Mouse (Mus musculus) MEL (cell line): ENCODE measurements around the gene Psmb4. TPM values are rescaled to one million over a fixed set of nuclear protein-coding genes. Genes with fewer than 3 reads are reported as not detected.
"Not testable (repeated sequence)": the region's sequence is repeated elsewhere in the genome, so short reads cannot be mapped to it uniquely, and the experiment has no call there.

Source experiments
- DNase-seq: peaks from one replicate; pipeline ENCODE4 v3.0.0; 2011; ENCODE audit warnings: low read depth, low spot score
- H3K27ac ChIP-seq: 2 replicates; pipeline ENCODE4 v1.5.1; 2012; ENCODE audit warnings: low read depth, mild to moderate bottlenecking, control low read depth, low read length, moderate library complexity; ENCODE audit not compliant: control insufficient read depth
- H3K27me3 ChIP-seq, 2 experiments: fragments of 150-350 bp in 1 of 2; sonication (generic) in 1 of 2; 2 replicates each; pipeline ENCODE4 v1.6.1; 2012; ENCODE audit warnings: low read length in 2 of 2, mild to moderate bottlenecking in 2 of 2, improper control_type of control experiment in 1 of 2, moderate library complexity in 1 of 2; ENCODE audit not compliant: insufficient read depth in 2 of 2, control insufficient read depth in 1 of 2
- H3K36me3 ChIP-seq, 2 experiments: 2 replicates each; pipeline ENCODE4 v1.6.1; 2012 to 2014; ENCODE audit warnings: low read length in 2 of 2, improper control_type of control experiment in 1 of 2, inconsistent platforms in 1 of 2, mild to moderate bottlenecking in 1 of 2; ENCODE audit not compliant: insufficient read depth in 2 of 2, control insufficient read depth in 1 of 2
- H3K4me1 ChIP-seq, 2 experiments: fragments of 150-350 bp in 1 of 2; sonication (generic) in 1 of 2; 2 replicates each; pipeline ENCODE4 v1.6.1; 2012; ENCODE audit warnings: low read length in 2 of 2, improper control_type of control experiment in 1 of 2, mild to moderate bottlenecking in 1 of 2; ENCODE audit not compliant: insufficient read depth in 2 of 2, control insufficient read depth in 1 of 2
- H3K4me3 ChIP-seq, 2 experiments: fragments of 150-350 bp in 1 of 2; sonication (generic) in 1 of 2; 2 replicates each; pipeline ENCODE4 v1.5.1; 2012; ENCODE audit warnings: low read depth in 2 of 2, low read length in 2 of 2, mild to moderate bottlenecking in 2 of 2, moderate library complexity in 2 of 2, control low read depth in 1 of 2, improper control_type of control experiment in 1 of 2; ENCODE audit not compliant: control insufficient read depth in 1 of 2, insufficient read depth in 1 of 2
- H3K79me2 ChIP-seq: 2 replicates; pipeline ENCODE4 v1.6.1; 2012; ENCODE audit warnings: mild to moderate bottlenecking, low read length, moderate library complexity; ENCODE audit not compliant: control insufficient read depth, poor library complexity, insufficient read depth
- H3K9ac ChIP-seq: 2 replicates; pipeline ENCODE4 v1.6.1; 2012; ENCODE audit warnings: low read depth, mild to moderate bottlenecking, control low read depth, low read length, moderate library complexity; ENCODE audit not compliant: control insufficient read depth, poor library complexity, severe bottlenecking
- H3K9me3 ChIP-seq: fragments of 150-350 bp; sonication (generic); replicated peaks from 2 replicates; pipeline ENCODE4 v1.6.1; 2012; ENCODE audit warnings: mild to moderate bottlenecking, low read length, improper control_type of control experiment, moderate library complexity; ENCODE audit not compliant: insufficient read depth
- BHLHE40 ChIP-seq: IDR thresholded peaks from 2 replicates; pipeline ENCODE4 v1.6.1; 2012; ENCODE audit warnings: low read depth, mild to moderate bottlenecking, inconsistent platforms, low read length, improper control_type of control experiment, borderline replicate concordance
- CHD1 ChIP-seq: IDR thresholded peaks from 2 replicates; pipeline ENCODE4 v1.6.1; 2012; ENCODE audit warnings: low read depth, mild to moderate bottlenecking, inconsistent platforms, low read length, improper control_type of control experiment
- ELF1 ChIP-seq: IDR thresholded peaks from 2 replicates; pipeline ENCODE4 v1.6.1; 2014; ENCODE audit warnings: low read depth, mild to moderate bottlenecking, inconsistent platforms, low read length, improper control_type of control experiment, moderate library complexity
- EP300 ChIP-seq, 2 experiments: IDR thresholded peaks; 2 replicates each; pipeline ENCODE4 v1.6.1; 2011; ENCODE audit warnings: improper control_type of control experiment in 2 of 2, low read length in 2 of 2, low read depth in 1 of 2, mild to moderate bottlenecking in 1 of 2
- ETS1 ChIP-seq: IDR thresholded peaks from 2 replicates; pipeline ENCODE4 v1.6.1; 2012; ENCODE audit warnings: low read depth, mild to moderate bottlenecking, inconsistent platforms, low read length, improper control_type of control experiment, moderate library complexity
- GATA1 ChIP-seq: IDR thresholded peaks from 2 replicates; pipeline ENCODE4 v1.6.1; 2011; ENCODE audit warnings: low read depth, low read length, improper control_type of control experiment
- HCFC1 ChIP-seq: IDR thresholded peaks from 2 replicates; pipeline ENCODE4 v1.6.1; 2012; ENCODE audit warnings: low read depth, mild to moderate bottlenecking, inconsistent platforms, low read length, improper control_type of control experiment, moderate library complexity
- MAFK ChIP-seq: IDR thresholded peaks from 2 replicates; pipeline ENCODE4 v1.6.1; 2011; ENCODE audit warnings: low read depth, mild to moderate bottlenecking, low read length, improper control_type of control experiment, borderline replicate concordance
- MAX ChIP-seq: IDR thresholded peaks from 2 replicates; pipeline ENCODE4 v1.6.1; 2011; ENCODE audit warnings: low read length, improper control_type of control experiment
- MYB ChIP-seq: IDR thresholded peaks from 2 replicates; pipeline ENCODE4 v1.6.1; 2011; ENCODE audit warnings: mild to moderate bottlenecking, low read depth, low read length, improper control_type of control experiment
- MYC ChIP-seq: IDR thresholded peaks from 2 replicates; pipeline ENCODE4 v1.6.1; 2011; ENCODE audit warnings: low read depth, mild to moderate bottlenecking, low read length, improper control_type of control experiment, moderate library complexity
- NELFE ChIP-seq: IDR thresholded peaks from 2 replicates; pipeline ENCODE4 v1.6.1; 2011; ENCODE audit warnings: low read depth, low read length, improper control_type of control experiment
- NRF1 ChIP-seq: IDR thresholded peaks from 2 replicates; pipeline ENCODE4 v1.6.1; 2014; ENCODE audit warnings: low read depth, mild to moderate bottlenecking, inconsistent platforms, low read length, improper control_type of control experiment, moderate library complexity; ENCODE audit not compliant: poor library complexity, insufficient read depth, severe bottlenecking
- POLR2A ChIP-seq, 2 experiments: IDR thresholded peaks; 2 replicates each; pipeline ENCODE4 v1.6.1; 2011 to 2012; ENCODE audit warnings: low read length in 2 of 2, mild to moderate bottlenecking in 2 of 2, control low read depth in 1 of 2, improper control_type of control experiment in 1 of 2, low read depth in 1 of 2, moderate library complexity in 1 of 2; ENCODE audit not compliant: control insufficient read depth in 1 of 2, insufficient read depth in 1 of 2, poor library complexity in 1 of 2
- POLR2AphosphoS5 ChIP-seq: IDR thresholded peaks from 2 replicates; pipeline ENCODE4 v1.6.1; 2012; ENCODE audit warnings: low read depth, borderline replicate concordance, mild to moderate bottlenecking, inconsistent platforms, low read length, moderate library complexity, mixed read lengths
- SIN3A ChIP-seq: IDR thresholded peaks from 2 replicates; pipeline ENCODE4 v1.6.1; 2012; ENCODE audit warnings: low read length, improper control_type of control experiment, inconsistent platforms
- SMC3 ChIP-seq: IDR thresholded peaks from 2 replicates; pipeline ENCODE4 v1.6.1; 2011; ENCODE audit warnings: low read depth, low read length, improper control_type of control experiment
- TAL1 ChIP-seq: IDR thresholded peaks from 2 replicates; pipeline ENCODE4 v1.6.1; 2012; ENCODE audit warnings: mild to moderate bottlenecking, inconsistent platforms, low read length, moderate library complexity, mixed read lengths
- TCF12 ChIP-seq: IDR thresholded peaks from 2 replicates; pipeline ENCODE4 v1.6.1; 2014; ENCODE audit warnings: low read depth, mild to moderate bottlenecking, inconsistent platforms, low read length, improper control_type of control experiment, moderate library complexity
- UBTF ChIP-seq: IDR thresholded peaks from 2 replicates; pipeline ENCODE4 v1.6.1; 2012; ENCODE audit warnings: low read depth, mild to moderate bottlenecking, inconsistent platforms, low read length, improper control_type of control experiment, moderate library complexity, borderline replicate concordance; ENCODE audit not compliant: insufficient read depth
- USF1 ChIP-seq: IDR thresholded peaks from 2 replicates; pipeline ENCODE4 v1.6.1; 2014; ENCODE audit warnings: low read depth, mild to moderate bottlenecking, inconsistent platforms, low read length, improper control_type of control experiment, moderate library complexity
- ZKSCAN1 ChIP-seq: IDR thresholded peaks from 2 replicates; pipeline ENCODE4 v1.6.1; 2012; ENCODE audit warnings: low read depth, mild to moderate bottlenecking, inconsistent platforms, low read length, improper control_type of control experiment, moderate library complexity
- ZMIZ1 ChIP-seq: IDR thresholded peaks from 2 replicates; pipeline ENCODE4 v1.6.1; 2012; ENCODE audit warnings: low read depth, mild to moderate bottlenecking, inconsistent platforms, low read length, improper control_type of control experiment, moderate library complexity
- ZNF384 ChIP-seq: IDR thresholded peaks from 2 replicates; pipeline ENCODE4 v1.6.1; 2012; ENCODE audit warnings: low read depth, mild to moderate bottlenecking, inconsistent platforms, low read length, improper control_type of control experiment
- polyA plus RNA-seq, 2 experiments: library from polyadenylated mRNA; stranded (reverse) in 1 of 2; unstranded in 1 of 2; fragments of >175 nt in 1 of 2; fragments of >200 nt in 1 of 2; gene quantifications; 2 replicates each; pipeline versions ENCODE4 v1.2.1 to v1.2.4; 2012; ENCODE audit warnings: low replicate concordance in 2 of 2, low read depth in 1 of 2; ENCODE audit not compliant: insufficient read length in 2 of 2, insufficient read depth in 1 of 2, missing spikeins in 1 of 2
- total RNA-seq: library from RNA; depleted of rRNA; stranded (reverse); fragments of 300-350 nt; gene quantifications from 2 replicates; pipeline ENCODE4 v1.2.3, GENCODE M21; 2012

Psmb4 gene
- total and polyA plus RNA-seq, 3 experiments, result 826 to 964 (median 890) TPM

- 0 out of 2 replicates have a peak, but pooled peaks have one; percentile 12 for TF ChIP-seq TCF12
- TF ChIP-seq ZNF384, result peak; percentile 43; the same call in 1 of the 2 replicates
- TF ChIP-seq TAL1, result peak; percentile 41
- H3K27me3 ChIP-seq, H3K27ac ChIP-seq, DNase-seq, H3K9me3 ChIP-seq, H3K79me2 ChIP-seq, H3K9ac ChIP-seq: not testable (repeated sequence)
- H3K36me3 ChIP-seq, result peaks cover 2 to 12% of the 10 kb centered on the region in 2 experiments; a peak in 3 of 4 replicates
- H3K4me3 ChIP-seq, result peak overlapping the region in 1 of 2 experiments; percentile 21; a peak in 1 of 4 replicates
- peaks cover 12 to 34% of the 10 kb centered on the region in 2 experiments for H3K4me1 ChIP-seq
Observed at GRCm38 (mm10) chr3:94934564-94934963, 47.8 kb upstream of the Psmb4 start.

DNA sequence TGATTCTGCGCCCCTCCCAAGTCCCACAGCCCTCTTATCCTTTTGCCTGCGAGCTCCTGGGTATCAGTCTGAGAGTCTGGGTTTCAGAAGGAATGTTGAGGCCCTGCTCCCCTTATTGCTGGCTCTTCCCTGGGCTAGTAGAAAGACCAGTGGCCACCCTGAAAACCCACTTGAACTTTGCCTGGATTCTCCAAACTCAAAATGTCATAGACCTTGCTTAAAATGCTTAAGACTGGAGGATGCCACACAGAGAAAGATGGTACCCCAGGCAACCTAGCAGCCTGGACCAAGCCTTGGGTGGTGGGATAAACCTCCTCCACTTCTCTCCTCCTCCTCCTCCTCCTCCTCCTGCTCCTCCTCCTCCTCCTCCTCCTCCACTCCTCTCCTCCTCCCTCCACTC, 46.8 kb upstream of the Psmb4 start:
- H3K36me3 ChIP-seq, result peaks cover 2 to 12% of the 10 kb centered on the region in 2 experiments; a peak in 3 of 4 replicates
- peaks cover 12 to 34% of the 10 kb centered on the region in 2 experiments for H3K4me1 ChIP-seq
- peak overlapping the region; percentile 57 to 65 for H3K4me3 ChIP-seq
- not testable (repeated sequence) for H3K79me2 ChIP-seq, H3K27me3 ChIP-seq, DNase-seq, H3K9me3 ChIP-seq
- peak overlapping the region; percentile 46 for H3K9ac ChIP-seq
- H3K27ac ChIP-seq, result peak overlapping the region; percentile 76

- Histone ChIP-seq H3K4me3 (peak within 1 kb of the TSS; percentile 57 to 77), H3K36me3 (peaks cover 0 to 12% of the 10 kb centered on the region in 2 experiments; a peak in 3 of 4 replicates), H3K9me3 (no peaks in the 10 kb centered on the region), H3K27me3 (no peaks in the 10 kb centered on the region), H3K9ac (peak within 1 kb of the TSS; percentile 67), H3K4me1 (peaks cover 12 to 34% of the 10 kb centered on the region in 2 experiments), H3K79me2 (no peaks in the 10 kb centered on the region; the same call in 1 of the 2 replicates), H3K27ac (peak within 1 kb of the TSS; percentile 90)
- DNase-seq, result peak; percentile 97
- TF ChIP-seq USF1, result no peak
- TF ChIP-seq HCFC1, result peak; percentile 61
- TF ChIP-seq ELF1, result peak; percentile 48; the same call in 1 of the 2 replicates
- peak; percentile 98 for TF ChIP-seq NELFE
- peak; percentile 58 to 61 for TF ChIP-seq EP300 (IDR thresholded peaks at IDR 0.05; ENCODE audit: low read depth in 1 of 2, low read length in 2 of 2)
- peak; percentile 87; the same call in 1 of the 2 replicates for TF ChIP-seq BHLHE40
- TF ChIP-seq MAFK, result no peak
- peak; percentile 95 for TF ChIP-seq MYC
- no peak for TF ChIP-seq MYB
- peak; percentile 79 for TF ChIP-seq NRF1
- TF ChIP-seq POLR2AphosphoS5, result peak; percentile 93
- no peak for TF ChIP-seq SMC3
- no peak for TF ChIP-seq CHD1
- peak; percentile 96 to 99 for TF ChIP-seq POLR2A (IDR thresholded peaks at IDR 0.05; ENCODE audit: control insufficient read depth in 1 of 2, insufficient read depth in 1 of 2, low read depth in 1 of 2, low read length in 2 of 2, poor library complexity in 1 of 2)
- 0 out of 2 replicates have a peak, but pooled peaks have one; percentile 62 for TF ChIP-seq UBTF
- TF ChIP-seq SIN3A, result peak; percentile 96
- TF ChIP-seq ZKSCAN1, result no peak
- TF ChIP-seq MAX, result peak; percentile 96
- peak; percentile 91 for TF ChIP-seq ETS1
- no peak for TF ChIP-seq GATA1
- TF ChIP-seq ZMIZ1, result peak; percentile 99
Observed at GRCm38 (mm10) chr3:94932809-94933564, 46.2 kb upstream of the Psmb4 start, which contains the start of gene Selenbp1. Gene Selenbp1, plus strand, starts transcription at chr3:94933056.
